Mouse (Mus musculus) splenic B cell, adult 2 months (primary cell): Measurements from ENCODE around the gene Cbfa2t3.

Experiments used
- DNase-seq: peaks from one replicate; pipeline ENCODE4 v3.0.0-alpha.2; 2011; ENCODE audit warnings: low read depth, low spot score
- H3K27me3 ChIP-seq: 2 replicates; pipeline ENCODE4 v1.6.1; 2012; ENCODE audit warnings: mild to moderate bottlenecking, low read length, moderate library complexity, mixed read lengths; ENCODE audit not compliant: control insufficient read depth, poor library complexity, insufficient read depth, severe bottlenecking
- H3K36me3 ChIP-seq: 2 replicates; pipeline ENCODE4 v1.6.1; 2012; ENCODE audit warnings: mild to moderate bottlenecking, low read length, moderate library complexity, mixed read lengths; ENCODE audit not compliant: control insufficient read depth, poor library complexity, insufficient read depth, severe bottlenecking

The Cbfa2t3 gene

DNA sequence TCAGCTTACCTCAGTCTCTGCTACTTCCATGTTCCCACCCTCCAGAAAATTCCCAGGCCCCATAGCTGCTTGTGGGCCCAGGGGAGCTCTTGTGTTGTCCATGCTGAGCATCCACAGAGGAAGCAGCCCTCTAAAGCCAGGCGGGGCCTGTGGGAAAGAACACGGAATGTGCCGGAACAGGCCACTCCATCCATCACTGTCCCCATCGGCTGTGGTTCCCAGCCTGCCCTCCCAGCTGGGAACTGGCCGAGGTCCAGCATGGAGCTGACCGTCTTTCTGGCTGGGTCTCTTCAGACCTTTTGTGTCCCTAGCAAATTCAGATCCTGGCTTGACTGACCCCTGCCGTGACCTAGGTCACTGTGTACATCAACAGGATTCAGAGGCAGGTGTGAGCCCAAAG, 44.1 kb downstream of the Cbfa2t3 start:
- H3K27me3 ChIP-seq = no peaks in the 10 kb centered on the region
- DNase-seq = no peak
- peaks cover 2% of the 10 kb centered on the region for H3K36me3 ChIP-seq

DNA sequence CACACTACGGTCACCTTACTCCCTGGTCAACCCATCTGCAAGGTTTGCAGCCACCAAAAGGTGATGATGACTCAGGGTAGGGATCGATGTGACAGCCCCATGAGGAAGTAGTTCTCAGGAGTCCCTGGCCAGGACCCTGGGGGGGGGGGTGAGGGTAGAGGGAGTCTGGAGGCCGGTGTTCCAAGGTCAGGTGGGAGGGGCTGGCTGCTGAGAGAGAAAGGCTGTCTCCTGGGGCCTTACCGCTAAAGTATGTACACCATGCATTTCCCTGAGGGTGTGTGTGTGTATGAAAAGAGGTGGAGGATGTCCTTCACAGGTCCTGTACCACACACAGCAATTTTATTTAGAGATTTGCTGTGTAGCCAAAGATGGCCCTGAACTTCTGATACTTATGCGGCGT, 46.3 kb downstream of the Cbfa2t3 start:
- H3K27me3 ChIP-seq = no peaks in the 10 kb centered on the region
- H3K36me3 ChIP-seq = peaks cover 6% of the 10 kb centered on the region
- no peak for DNase-seq

DNA sequence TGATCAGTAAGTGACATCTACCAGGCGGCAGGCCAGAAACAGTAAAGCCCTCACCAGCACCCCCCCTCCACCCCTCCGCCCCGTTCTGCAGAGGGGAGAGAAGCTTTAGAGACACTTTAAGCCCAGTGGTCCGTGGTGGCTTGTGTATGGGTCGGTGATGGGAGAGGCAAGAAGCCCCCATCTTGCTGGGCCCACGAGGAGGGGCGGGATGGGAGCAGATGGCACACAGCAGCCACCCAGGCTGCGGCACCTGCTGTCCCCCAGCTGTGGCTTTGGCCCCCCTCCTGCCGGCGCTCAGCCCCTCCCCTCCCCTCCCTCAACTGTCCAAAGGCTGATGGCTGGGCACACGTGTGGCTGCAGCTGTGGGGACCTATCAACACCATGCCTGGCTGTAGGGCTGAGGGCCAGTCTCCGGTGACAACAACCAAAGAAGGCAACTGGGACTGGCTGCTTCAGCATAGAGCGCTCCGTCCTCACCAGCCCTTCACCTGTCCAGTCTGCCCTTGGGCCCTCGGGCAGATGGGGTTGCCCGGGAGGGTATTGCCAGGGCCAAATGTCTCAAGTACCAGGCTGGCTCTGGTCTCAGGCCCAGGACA, 47.5 kb downstream of the Cbfa2t3 start:
- Histone ChIP-seq H3K27me3 (no peaks in the 10 kb centered on the region), H3K36me3 (peaks cover 6% of the 10 kb centered on the region)
- DNase-seq = no peak

- Histone ChIP-seq H3K27me3 (no peaks in the 10 kb centered on the region), H3K36me3 (peaks cover 6% of the 10 kb centered on the region)
- no peak for DNase-seq
Observed at GRCm38 (mm10) chr8:122648192-122648970, 50.5 kb downstream of the Cbfa2t3 start.

GRCm38 (mm10) chr8:122646337-122646736, 52.6 kb downstream of the Cbfa2t3 start:
- Histone ChIP-seq H3K36me3 (peaks cover 12% of the 10 kb centered on the region), H3K27me3 (no peaks in the 10 kb centered on the region)
- DNase-seq = no peak

DNA sequence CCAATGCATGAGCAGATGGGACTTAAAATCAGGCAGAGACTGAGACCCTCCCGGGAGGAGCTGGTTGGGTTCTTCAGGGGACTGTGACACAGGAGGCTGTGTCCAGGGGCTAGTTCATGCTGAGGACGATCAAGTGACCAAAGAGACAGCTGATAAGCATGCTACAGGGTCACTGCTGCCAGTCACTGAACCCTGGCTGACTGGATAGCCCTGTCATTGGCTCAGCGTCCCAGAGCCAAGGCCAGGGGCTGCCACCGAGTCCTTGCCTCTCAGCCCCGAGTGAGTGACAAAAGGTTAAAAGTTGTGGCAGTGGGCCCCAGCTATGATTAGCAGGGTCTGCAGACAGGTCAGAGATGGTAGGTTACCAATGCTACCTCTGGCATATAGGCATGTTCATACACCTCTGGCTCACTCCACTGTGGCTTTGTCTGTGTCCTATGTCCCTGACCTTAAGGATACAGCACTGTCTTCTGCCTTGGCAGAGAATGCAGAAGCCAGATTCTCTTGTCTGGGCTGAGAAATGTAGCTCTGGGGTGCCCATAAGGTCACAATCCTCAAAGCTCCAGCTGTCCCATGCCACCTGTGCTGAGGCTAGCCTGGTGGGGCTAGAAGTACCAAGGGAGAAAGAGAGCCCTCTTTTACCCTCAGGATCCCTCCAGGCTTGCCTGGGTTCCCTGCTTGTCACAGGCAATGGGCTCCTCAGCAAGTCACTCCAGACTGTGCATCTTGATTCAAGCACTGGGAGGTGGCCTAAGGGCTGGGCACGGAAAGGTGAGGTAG, 54.5 kb downstream of the Cbfa2t3 start:
- peaks cover 11% of the 10 kb centered on the region for H3K36me3 ChIP-seq

DNA sequence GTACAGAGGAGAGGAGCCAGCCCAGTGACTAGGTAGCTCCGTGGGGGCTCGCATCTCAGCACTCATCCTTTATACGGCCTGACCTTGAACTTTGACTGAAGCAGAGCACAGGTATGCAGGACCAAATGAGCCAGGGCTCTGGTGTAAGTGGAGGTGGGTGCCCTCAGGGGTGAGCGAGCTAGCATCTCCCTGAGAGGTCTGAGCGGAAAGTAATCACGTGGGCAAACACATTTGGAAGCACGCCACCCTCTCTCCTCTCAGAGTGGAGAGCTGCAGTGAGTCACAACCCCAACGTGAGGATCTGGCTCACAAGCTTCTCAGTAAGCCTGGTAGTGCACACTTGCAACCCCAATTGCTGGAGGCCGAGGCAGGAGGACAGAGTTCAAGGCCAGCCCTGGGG, 56.8 kb downstream of the Cbfa2t3 start:
- no peaks in the 10 kb centered on the region for H3K27me3 ChIP-seq
- no peak for DNase-seq
- peaks cover 11% of the 10 kb centered on the region for H3K36me3 ChIP-seq

More for the DNA sequence above, 54.5 kb downstream of the Cbfa2t3 start:
- H3K27me3 ChIP-seq = no peaks in the 10 kb centered on the region
- no peak for DNase-seq

DNA sequence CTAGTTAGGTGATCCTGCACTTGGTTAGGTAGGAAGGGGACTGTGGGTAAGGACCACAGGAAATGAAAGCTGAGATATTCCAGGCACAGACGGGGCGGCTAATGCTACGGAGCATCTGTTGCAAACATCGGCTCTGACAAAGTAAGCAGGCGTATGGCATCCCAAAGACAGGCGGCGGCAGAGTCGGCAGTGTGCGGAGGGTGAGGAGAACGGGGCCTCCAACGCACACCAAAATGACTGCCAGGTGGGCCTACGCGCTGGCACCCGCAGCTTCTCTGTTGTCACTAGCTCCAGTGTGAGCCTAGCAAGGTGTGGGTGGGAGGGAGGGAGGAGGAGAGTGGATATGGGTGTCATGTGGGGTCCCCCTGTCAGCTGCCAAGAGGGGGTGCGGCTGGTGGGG, 57.5 kb downstream of the Cbfa2t3 start:
- DNase-seq = no peak
- Histone ChIP-seq H3K27me3 (no peaks in the 10 kb centered on the region), H3K36me3 (peaks cover 12% of the 10 kb centered on the region)

- no peaks in the 10 kb centered on the region for H3K27me3 ChIP-seq
- no peak for DNase-seq
- H3K36me3 ChIP-seq = peaks cover 13% of the 10 kb centered on the region
Observed at GRCm38 (mm10) chr8:122640825-122641224, 58.1 kb downstream of the Cbfa2t3 start.

DNA sequence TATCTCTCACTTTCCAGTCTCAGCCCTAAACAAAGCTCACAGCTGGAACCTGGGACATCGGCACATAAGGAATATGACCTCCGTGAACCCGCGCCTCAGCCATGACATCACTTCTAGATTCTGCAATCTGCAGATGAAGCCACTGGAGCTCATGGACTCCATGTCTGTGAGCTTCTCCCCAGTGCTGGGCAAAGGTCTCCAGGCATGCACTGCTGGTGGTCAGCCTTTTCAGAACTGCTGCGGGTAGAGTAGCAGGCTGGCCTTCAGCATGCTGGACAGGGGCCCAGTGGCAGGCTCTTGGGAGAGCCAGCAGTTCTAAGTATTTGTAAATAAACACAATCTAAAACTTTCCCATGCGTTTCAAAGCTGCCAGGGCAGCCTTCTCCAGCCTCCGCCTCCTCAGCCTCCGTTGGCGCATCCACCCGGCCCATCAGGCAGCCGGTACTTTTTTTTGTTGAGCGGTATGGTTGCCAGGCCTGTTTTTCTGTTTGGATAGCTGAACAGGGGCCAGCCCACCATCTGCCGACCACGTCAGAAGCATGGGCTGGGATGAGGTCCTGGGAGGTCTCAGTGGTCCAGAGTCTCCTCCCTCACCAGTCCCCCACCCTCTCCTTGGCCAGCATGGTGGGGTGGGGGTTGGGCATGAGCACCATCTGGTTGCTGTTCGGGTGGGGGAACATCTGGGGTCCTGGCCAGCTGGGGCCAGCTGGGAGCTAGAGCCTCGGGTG, 59.2 kb downstream of the Cbfa2t3 start:
- no peak for DNase-seq
- Histone ChIP-seq H3K27me3 (no peaks in the 10 kb centered on the region), H3K36me3 (peaks cover 19% of the 10 kb centered on the region)

DNA sequence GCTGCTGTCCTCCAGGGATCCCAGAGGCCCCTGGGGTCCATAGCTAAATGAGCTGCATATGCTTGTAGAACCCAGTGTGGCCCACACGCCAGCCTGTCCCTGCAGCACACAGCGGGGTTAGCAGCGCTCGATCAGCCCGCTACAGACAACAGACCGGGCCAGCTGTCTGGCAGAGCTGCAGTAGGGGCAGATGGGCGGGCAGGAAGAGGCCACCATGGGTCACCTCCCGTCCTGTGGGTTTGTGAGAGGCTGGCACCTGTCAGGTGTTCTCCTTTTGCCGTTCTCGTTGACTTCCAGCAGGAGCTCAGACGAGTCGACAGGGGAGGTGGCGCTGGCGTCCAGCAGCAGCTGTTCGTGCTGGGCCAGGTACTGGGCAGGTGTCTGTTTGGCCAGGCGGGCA, 60.3 kb downstream of the Cbfa2t3 start:
- peaks cover 21% of the 10 kb centered on the region for H3K36me3 ChIP-seq
- DNase-seq = no peak
- H3K27me3 ChIP-seq = no peaks in the 10 kb centered on the region

GRCm38 (mm10) chr8:122637230-122637629, 61.7 kb downstream of the Cbfa2t3 start:
- Histone ChIP-seq H3K27me3 (no peaks in the 10 kb centered on the region), H3K36me3 (peaks cover 23% of the 10 kb centered on the region)
- no peak for DNase-seq

GRCm38 (mm10) chr8:122636803-122637175, 62.1 kb downstream of the Cbfa2t3 start:
- Histone ChIP-seq H3K27me3 (no peaks in the 10 kb centered on the region), H3K36me3 (peaks cover 24% of the 10 kb centered on the region)

DNA sequence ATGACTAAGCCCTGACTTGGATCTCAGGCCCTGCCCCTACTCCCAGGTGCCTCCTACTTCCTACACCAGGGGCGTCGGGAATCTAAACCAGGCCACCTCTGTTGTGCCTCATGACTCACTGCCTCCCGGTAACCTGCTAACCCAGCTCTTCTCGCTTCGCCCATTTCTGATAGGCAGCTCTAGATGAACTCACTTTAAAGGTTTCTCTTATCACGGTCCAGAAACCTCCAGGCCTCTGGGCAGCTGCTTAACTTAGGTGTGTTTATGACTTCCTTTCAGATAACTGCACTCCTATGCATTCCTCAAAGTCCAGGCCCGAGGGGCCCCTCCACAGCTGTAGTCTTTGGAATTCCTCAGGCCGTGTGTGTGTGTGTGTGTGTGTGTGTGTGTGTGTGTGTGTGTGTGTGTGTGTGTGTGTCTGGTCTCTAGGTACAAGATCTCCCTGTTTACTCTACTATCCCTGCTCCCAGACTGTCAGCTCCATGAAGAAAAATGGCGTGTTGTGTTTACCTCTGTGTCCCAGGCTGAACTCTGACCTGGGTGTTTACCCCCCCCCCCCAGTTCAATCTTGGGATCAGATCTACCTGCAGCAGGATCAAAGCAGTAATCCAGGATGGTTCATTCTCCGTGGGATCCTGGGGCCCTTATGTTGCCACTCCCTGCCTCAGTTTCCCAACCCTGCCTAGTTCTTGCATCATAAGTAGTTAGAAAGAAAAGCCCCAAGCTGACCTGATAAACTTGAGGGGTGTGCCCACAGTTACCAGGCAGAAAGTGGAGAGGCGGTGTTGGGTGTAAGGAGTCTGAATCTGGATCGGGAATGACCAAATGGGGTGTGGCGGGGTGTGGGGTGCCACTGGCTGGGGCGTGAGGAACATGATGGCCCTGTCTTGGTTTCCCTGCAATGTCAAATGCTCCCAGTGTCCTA, 62.8 kb downstream of the Cbfa2t3 start:
- H3K36me3 ChIP-seq = peaks cover 23% of the 10 kb centered on the region
- DNase-seq = no peak
- no peaks in the 10 kb centered on the region for H3K27me3 ChIP-seq

More at GRCm38 (mm10) chr8:122636803-122637175, 62.1 kb downstream of the Cbfa2t3 start:
- DNase-seq = no peak
